Mouse (Mus musculus): ENCODE measurements around the gene Dlx1. TPM values are rescaled to one million over a fixed set of nuclear protein-coding genes. Genes with fewer than 3 reads are reported as not detected.

The Dlx1 gene
- polyA plus RNA-seq, 1 experiment from 2014 or later = 3.9 TPM

GRCm38 (mm10) chr2:71566466-71566865, 38.6 kb downstream of the Dlx1 start:
- whole genome bisulfite sequencing = 75% methylated on average over 9 of the region's 9 CpGs
- ATAC-seq (ENCODE audit: insufficient number of reproducible peaks, low FRiP score, low TSS enrichment, low read depth) = no peak
- Histone ChIP-seq H3K9me3 (no peaks in the 10 kb centered on the region), H3K27me3 (no peaks in the 10 kb centered on the region), H3K4me2 (no peak overlapping the region), H3K4me3 (no peak overlapping the region), H3K36me3 (no peaks in the 10 kb centered on the region), H3K9ac (no peak overlapping the region), H3K27ac (no peak overlapping the region), H3K4me1 (no peaks in the 10 kb centered on the region)

- H3K9ac ChIP-seq = no peak overlapping the region
- H3K4me1 ChIP-seq = peaks cover 4% of the 10 kb centered on the region; the same call in 1 of the 2 replicates
- H3K36me3 ChIP-seq = no peaks in the 10 kb centered on the region
- no peak overlapping the region for H3K4me2 ChIP-seq
- H3K4me3 ChIP-seq = no peak overlapping the region
- H3K27ac ChIP-seq = no peak overlapping the region
- ATAC-seq (ENCODE audit: insufficient number of reproducible peaks, low FRiP score, low TSS enrichment, low read depth) = no peak
- no peaks in the 10 kb centered on the region for H3K27me3 ChIP-seq
- 28% methylated on average over 4 of the region's 4 CpGs for WGBS
- H3K9me3 ChIP-seq = no peaks in the 10 kb centered on the region
These were observed 45.8 kb downstream of the Dlx1 start for GRCm38 (mm10) chr2:71573736-71574135.

GRCm38 (mm10) chr2:71577059-71577458, 49.1 kb downstream of the Dlx1 start:
- Histone ChIP-seq H3K4me2 (no peak overlapping the region), H3K27me3 (no peaks in the 10 kb centered on the region), H3K27ac (no peak overlapping the region), H3K4me3 (no peak overlapping the region), H3K36me3 (no peaks in the 10 kb centered on the region), H3K9me3 (no peaks in the 10 kb centered on the region), H3K4me1 (peaks cover 7% of the 10 kb centered on the region; the same call in 1 of the 2 replicates), H3K9ac (no peak overlapping the region)
- WGBS = 87% methylated on average over 2 of the region's 2 CpGs
- no peak for ATAC-seq (ENCODE audit: insufficient number of reproducible peaks, low FRiP score, low TSS enrichment, low read depth)

GRCm38 (mm10) chr2:71580632-71581466, 52.9 kb downstream of the Dlx1 start:
- Histone ChIP-seq H3K4me3 (peak overlapping the region; percentile 58), H3K4me2 (peak overlapping the region; percentile 91), H3K9me3 (no peaks in the 10 kb centered on the region), H3K36me3 (no peaks in the 10 kb centered on the region), H3K27ac (no peak overlapping the region), H3K27me3 (no peaks in the 10 kb centered on the region), H3K9ac (peak overlapping the region; percentile 42; the same call in 1 of the 2 replicates), H3K4me1 (0 out of 2 replicates have a peak, but pooled peaks cover 4% of the 10 kb centered on the region)
- WGBS = 9% methylated on average over 50 of the region's 50 CpGs
- ATAC-seq (ENCODE audit: insufficient number of reproducible peaks, low FRiP score, low TSS enrichment, low read depth) = peak; percentile 65; the same call in 1 of the 2 replicates

- 64% methylated on average over 5 of the region's 5 CpGs for WGBS
- Histone ChIP-seq H3K27me3 (no peaks in the 10 kb centered on the region), H3K4me3 (peak overlapping the region; percentile 58), H3K27ac (no peak overlapping the region), H3K9me3 (no peaks in the 10 kb centered on the region), H3K36me3 (no peaks in the 10 kb centered on the region), H3K4me2 (peak overlapping the region; percentile 91), H3K4me1 (0 out of 2 replicates have a peak, but pooled peaks cover 4% of the 10 kb centered on the region), H3K9ac (no peak overlapping the region)
- no peak for ATAC-seq (ENCODE audit: insufficient number of reproducible peaks, low FRiP score, low TSS enrichment, low read depth)
These were observed 53.6 kb downstream of the Dlx1 start for GRCm38 (mm10) chr2:71581488-71581887.

Other genes with a start within 250 kb of the Dlx1 start
- 33.5 and 42.9 TPM in 2 replicates for gene Slc25a12, start 160.4 kb upstream of the Dlx1 start, polyA plus RNA-seq (2015; fragmentation: Nextera tagmentation; extraction: Ambion mirVana)
- 93.8 and 107 TPM in 2 replicates for gene Hat1, start 139.2 kb upstream of the Dlx1 start, polyA plus RNA-seq (2015; fragmentation: Nextera tagmentation; extraction: Ambion mirVana)
- 40.9 and 41.6 TPM in 2 replicates for gene Metap1d, start 74.8 kb upstream of the Dlx1 start, polyA plus RNA-seq (2015; fragmentation: Nextera tagmentation; extraction: Ambion mirVana)
- 3.5 and 3.6 TPM in 2 replicates for gene Dlx2, start 18.6 kb downstream of the Dlx1 start, polyA plus RNA-seq (2015; fragmentation: Nextera tagmentation; extraction: Ambion mirVana)
- 38.5 and 47.2 TPM in 2 replicates for gene Itga6, start 217.5 kb downstream of the Dlx1 start, polyA plus RNA-seq (2015; fragmentation: Nextera tagmentation; extraction: Ambion mirVana)